Mouse (Mus musculus) cerebellum, adult 2 months (tissue): ENCODE data around the gene Ahcyl2. TPM values are rescaled to one million over a fixed set of nuclear protein-coding genes. Genes with fewer than 3 reads are reported as not detected.

ENCODE experiments used
- DNase-seq, 2 experiments: peaks; one replicate each; pipeline ENCODE4 v3.0.0; 2021
- H3K27ac ChIP-seq: fragments of 200-500 bp; 2 replicates; pipeline ENCODE4 v1.5.1; 2012; ENCODE audit warnings: low read length, control low read depth, inconsistent platforms; ENCODE audit not compliant: insufficient read depth
- H3K27me3 ChIP-seq: fragments of 200-500 bp; 2 replicates; pipeline ENCODE4 v1.6.1; 2012; ENCODE audit warnings: inconsistent platforms, mild to moderate bottlenecking, low read length, moderate library complexity; ENCODE audit not compliant: control insufficient read depth, insufficient read depth
- H3K4me1 ChIP-seq: fragments of 200-500 bp; 2 replicates; pipeline ENCODE4 v1.6.1; 2011; ENCODE audit warnings: low read length; ENCODE audit not compliant: control insufficient read depth, insufficient read depth
- H3K4me3 ChIP-seq: fragments of 200-500 bp; replicated peaks from 2 replicates; pipeline ENCODE3; 2011; ENCODE audit warnings: mild to moderate bottlenecking, low read depth, low read length, control low read depth; ENCODE audit not compliant: insufficient read depth
- CTCF ChIP-seq: fragments of 200-500 bp; IDR thresholded peaks from 2 replicates; pipeline ENCODE4 v1.5.1; 2011; ENCODE audit warnings: low read depth, mild to moderate bottlenecking, control low read depth, low read length, moderate library complexity, borderline replicate concordance; ENCODE audit not compliant: insufficient read depth
- POLR2A ChIP-seq: fragments of 200-500 bp; IDR thresholded peaks from 2 replicates; pipeline ENCODE4 v1.6.1; 2011; ENCODE audit warnings: low read length, control low read depth, borderline replicate concordance; ENCODE audit not compliant: insufficient read depth
- WGBS: fragments of 180-500 bp; shearing (Covaris S2); methylation state at CpG from one replicate; pipeline ENCODE4 v1.1.7; 2018; 5-methylcytosine and 5-hydroxymethylcytosine counted together
- polyA plus RNA-seq: library from polyadenylated mRNA; depleted of rRNA; stranded (reverse); fragments of >200 nt; gene quantifications from 2 replicates; pipeline ENCODE4 v1.2.3, GENCODE M21; 2012

Gene Ahcyl2
- polyA plus RNA-seq, 1 experiment = 123 TPM

- peak; percentile 29 to 54 for DNase-seq
- peaks cover 4% of the 10 kb centered on the region; the same call in 1 of the 2 replicates for H3K27me3 ChIP-seq
- TF ChIP-seq POLR2A = no peak
- TF ChIP-seq CTCF = no peak
Observed at GRCm38 (mm10) chr6:29735689-29736451, 31.9 kb upstream of the Ahcyl2 start.

GRCm38 (mm10) chr6:29736610-29737458, 31.0 kb upstream of the Ahcyl2 start:
- peak overlapping the region; percentile 47 for H3K4me3 ChIP-seq
- 18% methylated on average over 13 of the region's 13 CpGs for WGBS
- TF ChIP-seq POLR2A (no peak), CTCF (no peak)
- peaks cover 4% of the 10 kb centered on the region; the same call in 1 of the 2 replicates for H3K27me3 ChIP-seq
- no peak for DNase-seq
- no peaks in the 10 kb centered on the region for H3K4me1 ChIP-seq
- H3K27ac ChIP-seq = no peak overlapping the region

More at GRCm38 (mm10) chr6:29735689-29736451, 31.9 kb upstream of the Ahcyl2 start:
- Histone ChIP-seq H3K4me3 (peak overlapping the region; percentile 47), H3K4me1 (no peaks in the 10 kb centered on the region), H3K27ac (no peak overlapping the region)
- under 1% methylated on average over 75 of the region's 75 CpGs for WGBS

GRCm38 (mm10) chr6:29751466-29752152, 16.2 kb upstream of the Ahcyl2 start:
- H3K4me1 ChIP-seq = no peaks in the 10 kb centered on the region
- H3K4me3 ChIP-seq = no peak overlapping the region
- 77% methylated on average over 3 of the region's 3 CpGs for WGBS
- no peak for TF ChIP-seq POLR2A
- TF ChIP-seq CTCF = no peak
- DNase-seq = no peak
- H3K27me3 ChIP-seq = no peaks in the 10 kb centered on the region
- H3K27ac ChIP-seq = no peak overlapping the region

- 18% methylated on average over 11 of the region's 11 CpGs for WGBS
- Histone ChIP-seq H3K4me3 (no peak overlapping the region), H3K27me3 (no peaks in the 10 kb centered on the region), H3K27ac (no peak overlapping the region), H3K4me1 (no peaks in the 10 kb centered on the region)
- no peak for DNase-seq
- TF ChIP-seq CTCF = no peak
- TF ChIP-seq POLR2A = no peak
Observed at GRCm38 (mm10) chr6:29753336-29753735, 14.5 kb upstream of the Ahcyl2 start.

- 42% methylated on average over 5 of the region's 5 CpGs for WGBS
- no peak for DNase-seq
- H3K4me1 ChIP-seq = no peaks in the 10 kb centered on the region
- H3K27ac ChIP-seq = no peak overlapping the region
- TF ChIP-seq CTCF = no peak
- TF ChIP-seq POLR2A = no peak
- no peak overlapping the region for H3K4me3 ChIP-seq
- H3K27me3 ChIP-seq = no peaks in the 10 kb centered on the region
Observed at GRCm38 (mm10) chr6:29756001-29756400, 11.8 kb upstream of the Ahcyl2 start.

- Histone ChIP-seq H3K4me1 (no peaks in the 10 kb centered on the region), H3K27me3 (no peaks in the 10 kb centered on the region), H3K4me3 (no peak overlapping the region), H3K27ac (no peak overlapping the region)
- no peak for TF ChIP-seq CTCF
- TF ChIP-seq POLR2A = no peak
- 54% methylated on average over 4 of the region's 4 CpGs for WGBS
- no peak for DNase-seq
Observed at GRCm38 (mm10) chr6:29756476-29756875, 11.3 kb upstream of the Ahcyl2 start.

GRCm38 (mm10) chr6:29758417-29758816, 9.4 kb upstream of the Ahcyl2 start:
- 15% methylated on average over 4 of the region's 4 CpGs for WGBS
- no peak overlapping the region for H3K27ac ChIP-seq
- H3K4me1 ChIP-seq = no peaks in the 10 kb centered on the region
- H3K4me3 ChIP-seq = no peak overlapping the region
- TF ChIP-seq POLR2A = no peak
- TF ChIP-seq CTCF = peak; percentile 88
- no peaks in the 10 kb centered on the region for H3K27me3 ChIP-seq
- peak; percentile 79 to 81 for DNase-seq
